Mouse (Mus musculus): ENCODE measurements around the gene Bud23.
A peak's percentile ranks its signal among the peaks of the same experiment; 100 is the strongest.
"Not testable (repeated sequence)": the region's sequence is repeated elsewhere in the genome, so short reads cannot be mapped to it uniquely, and the experiment has no call there.

Gene Bud23

DNA sequence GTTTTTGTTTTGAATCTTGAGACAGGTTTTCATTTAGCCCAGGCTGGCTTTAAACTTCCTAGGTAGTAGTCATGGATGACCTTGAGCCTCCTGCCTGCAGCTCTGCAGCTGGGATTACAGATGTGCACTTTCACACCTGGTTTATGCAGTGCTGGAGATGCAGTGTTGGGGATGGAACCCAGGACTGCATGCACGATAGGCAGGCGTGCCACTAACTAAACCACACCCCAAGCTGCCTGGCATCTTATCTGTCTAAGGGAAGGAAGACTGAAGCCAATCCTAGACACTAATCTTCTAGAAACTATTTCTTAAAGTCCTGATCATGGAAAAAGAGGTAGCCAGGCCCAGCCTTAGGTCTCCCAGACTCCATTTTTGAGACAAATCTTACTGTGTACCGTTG is 5.7 kb upstream of the Bud23 start:
- DNase-seq: no peak

DNA sequence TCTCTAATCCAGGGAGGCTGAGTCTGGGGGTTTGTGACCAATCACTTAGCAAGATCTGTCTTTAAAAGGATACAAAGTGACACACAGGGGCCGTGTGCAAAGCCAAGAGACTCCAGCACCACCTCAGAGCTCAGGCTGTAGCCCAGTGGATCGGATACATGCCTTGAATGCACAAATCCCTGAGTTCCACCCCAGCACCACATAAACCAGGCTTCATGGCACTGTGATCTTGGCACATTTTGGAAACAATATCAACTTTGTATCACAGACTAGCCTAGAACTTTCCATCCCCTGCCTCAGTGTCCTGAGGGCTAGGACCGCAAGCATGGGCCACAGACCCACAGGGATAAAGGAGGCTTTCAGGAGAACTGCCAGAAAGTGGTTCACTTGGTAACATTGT is 1.2 kb upstream of the Bud23 start:
- no peak for DNase-seq

DNA sequence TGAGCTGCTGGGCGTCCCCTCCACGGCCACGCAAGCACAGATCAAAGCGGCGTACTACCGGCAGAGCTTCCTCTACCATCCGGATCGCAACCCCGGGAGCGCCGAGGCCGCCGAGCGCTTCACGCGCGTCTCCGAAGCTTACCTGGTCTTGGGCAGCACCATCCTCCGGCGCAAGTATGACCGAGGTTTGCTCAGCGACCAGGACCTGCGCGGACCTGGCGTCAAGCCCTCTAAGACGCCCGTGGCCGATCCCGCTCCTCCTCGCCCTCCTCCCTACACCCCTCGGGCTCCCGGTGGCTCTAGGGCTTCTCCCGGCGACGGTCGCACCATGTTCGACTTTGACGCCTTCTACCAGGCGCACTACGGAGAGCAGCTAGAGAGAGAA is 385 bp downstream of the Bud23 start:
- DNase-seq: no peak

DNA sequence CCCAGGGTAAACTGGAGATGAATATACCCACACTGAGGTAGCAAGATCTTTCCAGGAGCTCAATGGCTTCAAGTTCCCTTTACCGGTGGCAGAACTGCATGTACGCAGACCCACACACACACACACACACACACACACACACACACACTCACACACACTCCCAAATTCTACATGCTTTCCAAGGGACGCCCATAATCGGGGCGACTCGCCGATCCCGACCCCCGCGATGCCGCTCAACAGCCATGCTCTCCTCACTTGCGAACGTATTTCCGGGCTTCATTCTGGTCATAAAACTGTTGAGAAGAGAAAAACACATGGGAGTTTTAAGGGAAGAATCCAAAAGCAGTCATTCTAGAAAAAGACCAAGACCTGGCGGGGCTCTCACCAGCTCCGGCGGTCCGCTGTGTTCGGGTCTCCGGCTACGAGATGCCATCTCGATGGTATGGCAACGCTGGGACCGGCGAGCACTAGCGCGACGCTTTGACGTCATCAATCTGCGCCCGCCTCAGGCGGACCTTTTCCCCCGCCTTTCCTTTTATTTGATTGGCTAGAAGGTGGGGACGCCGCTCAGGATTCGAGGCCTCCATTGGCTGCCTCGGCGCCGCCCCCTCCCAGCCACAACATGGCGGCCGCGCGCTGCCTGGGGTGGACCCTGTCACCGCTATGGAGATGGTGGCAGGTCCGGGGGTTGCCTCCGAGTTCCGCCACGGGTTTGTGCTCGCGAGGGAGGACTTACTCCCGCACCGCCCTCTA is 954 bp downstream of the Bud23 start, which contains the start of gene Dnajc30:
Gene Dnajc30, plus strand, starts transcription at position 574 of the 753 bp plus-strand sequence.
- DNase-seq: peak; percentile 99

DNA sequence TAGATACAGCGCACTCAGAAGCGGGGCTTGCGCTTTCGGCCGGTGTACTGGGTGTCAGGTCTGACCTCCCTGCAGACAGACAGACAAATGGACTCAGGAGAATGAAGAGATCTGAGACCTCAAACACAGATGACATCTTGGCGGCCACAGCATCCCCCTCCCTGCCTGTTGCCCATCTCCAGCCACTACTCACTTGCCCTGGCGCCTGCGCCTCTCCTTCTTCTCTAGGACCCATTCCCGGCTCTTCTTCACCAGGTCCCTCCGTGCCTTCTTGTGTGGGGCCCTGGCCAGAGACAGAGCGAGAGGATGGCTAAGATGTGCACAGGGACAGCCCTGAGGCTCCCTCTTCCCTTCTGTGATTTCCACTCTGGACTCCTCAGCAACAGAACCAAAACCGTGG is 11.4 kb downstream of the Bud23 start:
- no peak for DNase-seq

DNA sequence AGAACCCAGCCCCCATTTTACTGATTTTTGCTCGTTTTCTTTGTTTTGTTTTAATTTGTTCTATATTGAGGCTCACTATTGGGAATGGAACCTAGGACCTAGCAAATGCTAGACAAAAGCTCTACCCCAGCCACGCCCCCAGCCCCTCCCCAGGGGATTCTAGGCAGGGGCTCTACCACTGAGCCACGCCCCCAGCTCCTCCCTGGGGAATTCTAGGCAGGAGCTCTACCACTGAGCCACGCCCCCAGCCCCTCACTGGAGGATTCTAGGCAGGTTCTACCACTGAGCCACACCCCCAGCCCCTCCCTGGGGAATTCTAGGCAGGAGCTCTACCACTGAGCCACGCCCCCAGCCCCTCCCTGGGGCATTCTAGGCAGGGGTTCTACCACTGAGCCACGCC is 15.5 kb downstream of the Bud23 start:
- not testable (repeated sequence) for DNase-seq

DNA sequence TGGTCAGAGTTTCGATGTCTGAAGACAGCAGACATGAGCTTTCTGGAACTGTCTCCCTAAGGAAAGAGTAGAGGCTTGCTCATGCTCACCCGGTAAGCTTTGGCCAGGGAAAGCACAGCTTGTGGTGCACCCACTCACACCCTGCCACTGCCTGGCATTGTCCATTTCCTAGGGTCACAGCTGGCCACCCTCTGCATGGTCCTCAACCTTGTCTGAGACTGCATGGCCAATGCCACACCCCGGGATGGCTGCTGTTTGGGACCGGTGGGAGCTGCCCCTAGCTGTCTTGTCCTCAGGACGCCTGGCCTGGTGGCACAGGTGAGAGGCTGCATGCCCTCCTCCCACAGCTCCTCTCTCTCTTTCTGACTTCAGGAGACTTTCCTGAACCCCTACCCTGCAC is 16.2 kb downstream of the Bud23 start:
- no peak for DNase-seq

DNA sequence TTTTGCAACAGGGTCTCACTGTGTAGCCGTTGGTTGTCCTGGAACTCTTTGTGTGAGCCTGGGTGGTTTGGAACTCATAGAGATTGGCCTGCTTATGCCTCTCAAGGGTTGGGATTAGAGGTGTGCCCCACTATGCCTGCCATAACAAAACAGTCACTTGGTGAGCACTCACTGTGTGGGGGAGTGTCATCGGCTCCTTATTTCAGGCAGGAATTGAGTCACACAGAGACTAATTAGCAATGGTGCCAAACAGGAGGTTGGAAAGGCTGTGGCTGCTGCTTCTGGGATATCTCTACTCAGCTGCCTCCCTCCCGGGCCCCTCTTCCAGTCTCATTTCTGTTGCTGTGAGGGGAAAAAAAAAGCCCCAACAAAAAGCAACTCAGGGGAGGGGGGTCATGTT is 20.2 kb downstream of the Bud23 start:
- no peak for DNase-seq

DNA sequence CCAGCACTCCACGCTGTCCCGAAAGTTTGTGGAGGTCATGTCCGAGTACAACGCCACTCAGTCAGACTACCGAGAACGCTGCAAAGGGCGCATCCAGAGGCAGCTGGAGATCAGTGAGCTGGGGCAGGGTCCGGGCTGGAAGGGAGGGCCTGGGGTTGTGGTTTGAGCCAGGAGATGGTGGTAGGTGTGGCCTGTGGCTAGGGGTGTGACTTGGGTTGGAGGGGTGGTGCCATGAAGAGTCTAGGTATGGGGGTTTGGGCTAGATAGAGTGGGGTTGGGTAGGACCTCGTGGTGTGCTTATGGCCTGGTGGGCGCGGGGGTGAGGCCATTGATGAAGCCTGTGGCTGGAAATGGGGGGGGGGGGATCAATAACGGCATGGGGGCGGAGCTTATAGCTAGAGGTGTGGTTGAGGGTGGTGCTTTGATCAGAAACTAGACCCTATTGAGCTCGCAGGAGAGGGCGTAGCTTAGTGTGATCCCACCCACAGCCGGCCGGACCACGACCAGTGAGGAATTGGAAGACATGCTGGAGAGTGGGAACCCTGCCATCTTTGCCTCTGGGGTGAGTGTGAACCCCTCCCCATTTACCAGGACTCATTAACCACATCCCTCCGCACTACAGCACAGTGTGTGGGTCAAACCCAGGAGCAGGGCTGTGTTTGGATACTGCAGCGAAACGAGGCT is 22.5 kb downstream of the Bud23 start:
- no peak for DNase-seq

DNA sequence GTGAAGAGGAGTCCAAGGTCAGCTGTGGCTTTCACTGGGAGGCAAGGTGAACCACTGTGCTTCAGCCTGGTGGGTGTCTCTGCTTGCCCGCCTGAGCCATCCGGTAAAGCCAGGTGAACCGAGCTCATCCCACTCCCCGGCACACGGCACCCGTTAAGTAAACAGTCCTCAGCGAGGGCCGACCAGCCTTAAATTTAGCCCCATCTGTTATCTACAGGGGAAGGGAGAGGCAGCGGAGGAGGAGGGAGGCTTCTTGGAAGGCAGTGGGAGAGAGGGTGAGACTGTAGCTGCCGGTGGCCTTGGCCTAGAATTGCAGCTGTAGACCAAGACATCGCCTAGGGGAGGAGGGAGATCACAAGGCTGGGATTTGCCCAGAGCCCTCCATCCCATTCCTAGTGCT is 24.0 kb downstream of the Bud23 start:
- no peak for DNase-seq

DNA sequence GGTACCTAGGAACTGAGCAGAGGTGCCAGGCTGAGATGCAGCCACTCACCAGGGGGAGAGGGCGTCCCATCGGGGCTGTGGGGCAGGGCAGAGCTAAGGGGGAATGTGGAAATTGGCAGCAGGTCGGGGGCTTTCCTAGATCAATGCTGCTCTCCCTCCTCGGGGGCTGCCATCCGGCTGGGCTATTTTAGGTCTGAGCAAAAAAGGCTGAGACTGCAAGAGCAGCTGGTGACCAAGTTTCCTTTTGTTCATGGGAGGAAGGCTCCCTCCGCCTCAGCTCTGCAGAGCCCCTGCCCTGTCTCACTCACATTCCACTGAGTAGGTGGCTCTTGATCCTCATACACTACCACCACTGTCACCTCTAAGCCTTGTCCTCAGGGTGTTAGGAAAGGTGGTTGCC is 24.7 kb downstream of the Bud23 start:
- no peak for DNase-seq

DNA sequence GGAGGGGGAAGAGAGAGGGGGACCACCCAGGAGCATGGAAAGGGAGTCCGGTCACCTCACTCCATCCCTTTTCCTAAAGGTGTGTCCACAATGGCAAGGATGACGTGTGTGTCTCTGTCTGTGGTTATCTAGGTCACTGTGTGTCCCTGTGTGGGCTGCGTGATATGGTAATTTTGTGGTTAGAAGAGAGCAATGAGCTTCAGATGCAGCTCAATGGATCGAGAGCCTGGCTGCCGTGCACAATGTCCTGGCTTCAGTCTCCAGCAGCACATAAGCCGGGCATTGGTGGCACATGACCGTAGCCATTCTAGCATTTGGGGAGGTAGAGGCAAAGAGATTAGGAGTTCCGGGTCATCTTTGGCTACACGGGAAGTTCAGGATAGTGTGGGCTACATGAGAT is 25.2 kb downstream of the Bud23 start:
- DNase-seq: no peak

DNA sequence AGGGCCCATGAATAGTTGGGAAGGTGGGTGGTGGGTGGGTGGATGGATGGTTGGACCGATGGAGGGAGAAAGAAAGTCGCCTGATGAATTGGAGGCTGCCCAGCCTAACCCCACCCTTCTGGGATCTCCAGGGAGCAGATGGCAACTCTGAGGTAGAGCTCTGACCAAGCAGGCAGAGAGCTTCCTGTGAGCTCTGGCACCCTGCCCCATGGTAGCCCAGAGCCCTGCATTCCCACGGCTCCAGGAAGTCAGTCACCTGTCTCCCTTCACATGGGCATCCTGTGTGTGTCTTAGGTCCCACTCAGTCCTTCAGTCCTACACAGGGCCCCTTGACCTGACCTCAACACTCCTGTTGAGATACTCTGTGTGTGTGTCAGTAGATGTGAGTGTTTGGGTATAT is 26.8 kb downstream of the Bud23 start:
- no peak for DNase-seq

DNA sequence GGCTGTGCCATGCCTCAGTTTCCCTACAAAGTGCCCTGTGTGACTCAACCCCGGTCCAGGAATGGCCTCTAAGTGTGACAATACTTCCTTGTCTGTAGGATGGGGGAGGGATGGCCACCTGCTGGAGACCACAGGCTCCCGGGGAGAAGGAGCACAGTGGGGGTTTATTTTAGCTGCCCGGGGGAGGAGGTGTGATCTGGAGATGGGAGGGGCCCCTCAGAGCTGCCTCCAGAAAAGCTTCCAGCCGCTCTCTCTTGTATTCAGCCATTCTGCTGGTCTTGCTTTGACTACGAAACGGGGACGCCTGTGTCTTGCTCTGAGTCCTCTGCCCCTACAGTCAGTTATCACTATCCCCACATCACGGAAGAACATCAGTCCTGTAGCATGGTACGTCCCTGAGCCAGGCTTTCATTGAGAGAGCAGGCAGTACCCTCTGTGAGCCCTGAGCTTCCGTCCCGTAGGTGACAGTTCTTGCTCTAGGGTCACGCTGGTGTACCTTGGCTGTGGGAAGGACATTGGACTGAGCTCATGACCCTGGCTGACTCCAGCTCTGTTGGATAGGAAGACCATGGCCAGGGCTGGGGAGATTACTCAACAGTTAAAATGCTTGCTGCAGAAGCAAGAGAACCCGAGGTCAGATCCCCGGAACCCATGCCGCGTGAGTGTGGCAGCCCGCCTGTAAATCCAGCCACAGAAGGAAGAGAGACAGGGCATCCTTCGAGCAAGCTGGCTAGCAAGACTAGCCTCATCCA is 29.0 kb downstream of the Bud23 start:
- no peak for DNase-seq

DNA sequence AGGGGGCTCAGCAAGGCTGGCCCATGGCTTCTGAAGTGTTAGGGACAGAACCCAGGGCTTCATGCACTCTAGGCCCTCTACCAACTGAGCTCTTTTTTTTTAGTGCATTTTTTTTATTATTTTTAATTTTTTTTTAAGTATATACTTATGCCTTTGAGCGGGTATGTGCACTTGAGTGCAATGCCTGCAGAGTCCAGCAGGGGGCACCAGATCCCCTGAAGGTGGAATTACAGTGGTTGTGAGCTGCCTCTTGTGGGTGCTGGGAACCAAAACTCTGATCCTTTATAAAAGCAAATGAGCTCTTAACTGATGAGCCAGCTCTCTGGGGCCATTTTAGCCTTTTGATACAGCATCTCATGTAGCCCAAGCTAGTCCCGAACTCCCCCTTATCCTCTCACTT is 30.2 kb downstream of the Bud23 start:
- no peak for DNase-seq

DNA sequence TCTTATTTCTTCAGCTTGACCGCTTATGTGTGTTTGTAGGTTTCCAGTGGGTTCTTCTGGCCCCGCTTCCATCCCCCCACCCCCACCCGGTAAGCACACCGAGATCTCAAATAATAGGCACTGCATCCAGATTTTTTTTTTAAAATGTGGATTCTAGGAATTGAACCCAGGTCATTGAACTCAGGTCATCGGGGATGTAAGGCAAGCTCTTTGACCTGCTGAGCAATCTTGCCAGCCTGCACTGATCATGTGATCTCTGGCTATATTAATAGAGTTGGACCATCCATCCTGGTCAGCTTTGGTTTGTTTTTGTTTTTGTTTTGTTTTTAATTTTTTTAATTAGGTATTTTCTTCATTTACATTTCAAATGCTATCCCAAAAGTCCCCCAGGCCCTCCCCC is 32.2 kb downstream of the Bud23 start:
- no peak for DNase-seq

DNA sequence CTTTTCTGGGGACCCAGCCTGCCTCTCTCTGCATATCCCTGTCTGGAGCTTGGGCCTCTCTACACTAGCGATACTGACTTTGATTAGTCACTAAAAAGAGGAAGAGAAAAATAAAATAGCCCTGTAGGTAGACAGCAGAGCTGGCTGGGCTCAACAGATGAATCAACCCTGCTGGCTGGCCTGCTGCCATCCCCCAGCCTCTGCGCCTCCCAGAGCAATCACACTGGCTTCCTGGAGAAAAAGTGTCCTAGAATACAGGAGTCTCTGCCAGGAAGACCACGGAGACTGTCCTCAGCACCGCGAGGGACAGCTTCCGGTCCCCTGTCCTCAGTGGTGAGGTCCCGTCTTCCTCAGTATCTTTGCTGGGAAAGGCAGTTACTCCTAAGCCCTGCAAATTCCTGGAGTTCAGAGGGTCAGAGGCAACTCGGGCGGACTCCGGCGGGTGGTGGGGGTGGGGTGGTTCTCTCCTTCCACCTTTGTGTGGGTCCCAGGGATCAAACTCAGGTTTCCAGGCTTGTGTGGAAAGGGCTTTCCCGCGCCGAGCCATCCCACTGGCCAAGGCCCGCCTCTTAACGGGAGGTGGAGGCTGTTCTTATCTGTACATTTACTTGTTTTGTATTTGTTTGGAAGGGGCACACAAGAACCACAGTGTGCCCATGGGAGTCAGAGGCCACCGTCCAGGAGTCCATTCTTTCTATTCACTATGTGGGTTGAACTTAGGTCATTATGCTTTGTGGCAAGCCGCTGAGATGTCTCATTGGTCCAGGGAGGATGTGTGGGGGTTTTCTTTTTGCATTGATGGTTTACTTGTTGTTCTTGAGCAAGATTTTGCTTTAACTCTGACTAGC is 35.5 kb downstream of the Bud23 start:
- no peak for DNase-seq

DNA sequence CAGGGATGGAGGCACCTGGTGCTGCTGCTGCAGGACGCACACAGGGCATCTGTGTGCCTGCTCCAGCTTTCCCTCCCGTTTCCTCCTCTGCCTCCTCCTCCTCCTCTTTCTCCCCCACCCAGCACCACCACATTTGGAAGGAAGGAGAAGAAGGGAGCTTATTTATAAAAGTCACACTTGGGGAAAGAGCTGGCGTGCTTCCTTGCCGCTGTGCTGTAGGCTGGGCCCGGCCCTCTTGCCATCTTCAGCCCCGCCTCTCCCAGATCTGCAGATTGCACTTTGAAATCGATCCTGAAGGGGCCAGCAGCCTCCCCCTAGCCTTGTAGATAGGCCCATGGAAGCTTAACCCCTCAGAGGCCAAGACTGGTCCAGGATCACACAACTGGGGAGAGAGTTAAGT is 38.9 kb downstream of the Bud23 start:
- DNase-seq: peak; percentile 42

DNA sequence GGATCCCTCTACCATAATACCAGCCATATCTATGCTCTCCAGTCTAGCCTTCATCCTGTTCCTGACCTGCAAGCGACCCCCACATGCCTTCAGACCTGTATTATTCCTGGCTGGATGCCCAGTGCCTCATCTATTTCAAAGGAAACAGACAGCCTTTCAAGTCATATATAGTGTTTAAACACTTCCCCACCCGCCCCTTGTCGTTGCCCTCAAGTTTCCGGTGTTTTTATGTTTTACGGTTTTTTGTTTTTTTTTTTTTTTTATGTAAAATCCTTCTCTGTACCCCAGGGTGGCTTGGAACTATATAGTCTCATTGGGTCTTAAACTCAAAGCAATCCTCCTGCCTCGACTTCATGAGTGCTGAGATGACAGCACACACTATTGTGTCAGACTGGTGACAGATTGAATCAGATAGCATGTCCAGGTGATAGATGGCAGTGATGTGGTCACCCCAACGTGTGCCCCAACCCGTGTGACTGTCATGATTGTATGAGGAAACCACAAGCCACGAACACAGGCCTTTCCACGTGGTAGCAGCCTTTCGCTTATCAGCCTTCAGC is 40.0 kb downstream of the Bud23 start:
- DNase-seq: peak; percentile 59

DNA sequence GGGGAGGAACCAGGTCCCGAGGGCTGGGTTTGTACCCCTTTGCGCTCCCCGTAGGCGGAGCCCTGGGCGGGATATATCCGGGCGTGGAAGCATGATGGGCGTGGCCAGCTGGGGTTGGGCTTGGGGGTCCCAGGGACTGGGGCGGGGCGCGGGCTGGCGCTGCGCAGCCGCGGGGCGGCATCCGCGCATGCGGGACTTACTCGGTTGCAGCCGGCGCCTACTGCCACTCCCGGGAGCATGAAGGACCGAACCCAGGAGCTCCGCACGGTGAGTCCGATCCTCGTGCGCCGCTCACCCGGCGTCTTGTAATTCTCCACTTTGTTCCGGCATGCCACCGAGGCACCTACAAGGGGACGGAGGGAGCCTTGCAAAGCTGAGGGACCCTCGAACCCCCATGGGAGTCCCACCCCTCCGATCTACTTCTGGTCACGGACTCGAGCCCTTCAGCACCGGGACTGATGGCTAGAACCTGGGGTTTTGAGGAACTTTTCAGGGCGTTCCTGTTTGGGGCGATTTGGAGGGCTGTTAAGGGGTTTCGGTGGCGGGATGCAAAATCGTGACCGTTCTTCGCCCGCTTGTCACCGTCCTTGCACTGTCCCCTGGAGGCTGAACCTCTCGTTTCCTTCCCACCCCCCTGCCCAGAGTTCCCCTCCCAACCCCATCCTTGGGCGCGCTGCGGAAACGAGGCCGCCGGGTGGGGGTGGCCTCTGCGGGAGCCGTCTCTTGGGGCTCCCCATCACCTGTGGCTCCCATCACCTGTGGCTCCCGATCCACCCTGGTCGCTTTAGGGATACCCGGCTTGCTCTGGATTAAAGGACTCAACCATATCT is 41.2 kb downstream of the Bud23 start, which contains the start of gene Stx1a:
Gene Stx1a, plus strand, starts transcription at position 139 of the 830 bp plus-strand sequence.
- DNase-seq: peak; percentile 97

DNA sequence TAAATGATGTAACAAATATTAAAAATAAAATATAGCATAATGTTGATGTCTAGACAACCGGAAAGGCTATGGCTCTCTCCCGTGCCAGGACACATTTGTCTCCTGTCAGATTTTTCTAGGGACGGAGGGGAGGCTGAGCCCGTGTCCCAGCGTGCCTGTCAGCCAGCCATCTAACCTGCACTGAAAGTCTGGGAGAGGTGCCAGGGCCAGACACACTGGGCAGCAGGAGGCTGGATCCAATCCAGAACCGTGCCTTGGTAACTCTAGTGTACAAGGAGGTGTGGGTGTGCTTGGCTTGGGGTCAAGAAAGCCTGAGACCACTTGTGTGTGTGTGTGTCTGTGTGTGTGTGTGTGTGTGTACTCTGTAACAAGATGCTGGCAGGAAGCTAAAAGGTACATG is 42.9 kb downstream of the Bud23 start:
- DNase-seq: no peak
